Mouse (Mus musculus) CD4-positive, CD25-positive, alpha-beta regulatory T cell, adult 4 months (primary cell): ENCODE measurements around the gene Kmt2b. TPM values are rescaled to one million over a fixed set of nuclear protein-coding genes. Genes with fewer than 3 reads are reported as not detected.

Source experiments
- ATAC-seq: one replicate; pipeline ENCODE4 v1.8.0; 2017
- polyA plus RNA-seq, 2 experiments: library from polyadenylated mRNA; unstranded; fragments of 100-300 nt; shearing (Covaris generic); gene quantifications; one replicate each; pipeline ENCODE4 v1.2.1; 2017

Kmt2b gene
- 10 to 100 TPM; 16.4 to 21.6 TPM for polyA plus RNA-seq

DNA sequence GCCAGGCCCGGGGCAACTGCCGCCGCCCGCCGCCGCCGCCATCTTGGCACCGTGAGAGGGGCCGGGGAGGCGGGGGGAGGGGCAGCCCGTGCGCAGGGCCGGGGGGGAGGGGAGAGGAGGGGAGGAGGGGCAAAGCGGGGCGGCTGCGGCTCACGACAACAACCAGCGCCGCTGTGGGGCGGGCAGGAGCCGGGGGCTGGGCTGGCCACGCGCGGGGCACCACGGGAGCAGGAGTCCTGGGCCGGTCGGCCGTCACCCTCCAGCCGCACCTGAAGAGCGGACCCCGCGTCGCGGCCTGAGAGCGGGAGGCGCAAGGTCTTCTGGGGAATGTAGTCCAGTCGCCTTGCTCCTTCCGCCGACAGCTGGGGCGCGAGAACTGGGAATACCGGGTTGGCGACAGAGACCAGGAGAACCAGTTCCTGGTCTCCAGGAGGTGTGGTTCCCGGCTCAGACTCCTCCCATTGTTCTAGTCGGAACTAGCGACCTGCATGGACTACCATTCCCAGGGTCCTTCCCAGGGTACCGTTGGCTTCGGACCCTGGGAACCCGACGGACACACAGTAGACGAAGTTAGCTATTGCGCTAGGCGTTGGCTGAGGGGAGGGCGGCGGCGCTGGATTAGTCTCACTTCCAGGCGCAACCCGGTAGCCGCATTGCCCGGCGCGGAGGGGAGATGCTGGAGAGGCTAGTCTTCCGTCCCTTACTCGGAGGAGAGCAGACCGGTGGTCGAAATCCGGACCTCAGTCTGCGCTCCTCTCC, at the start of gene Kmt2b:
TSS of gene Kmt2b (minus strand) at position 51 of the 759 bp plus-strand sequence.
- peak; percentile 79 for ATAC-seq

DNA sequence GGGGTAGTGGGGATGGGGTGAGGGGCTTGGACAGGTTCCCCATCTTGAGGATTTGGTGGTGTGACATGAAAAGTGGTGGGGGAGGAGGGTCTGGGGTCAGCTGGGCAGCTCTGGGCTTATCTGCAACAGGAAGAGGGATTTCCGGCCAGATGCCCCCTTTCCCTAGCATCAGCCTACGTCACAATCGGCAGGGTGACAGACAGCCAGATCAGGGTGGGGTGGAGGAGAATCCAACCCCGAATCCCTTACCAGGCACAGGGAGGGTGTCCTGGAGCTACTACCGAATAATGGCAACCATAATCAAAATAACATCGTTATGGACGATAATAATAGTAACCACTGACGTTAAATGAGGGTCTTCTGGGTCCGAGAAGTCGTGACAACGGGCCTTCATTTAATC, 47.9 kb upstream of the Kmt2b start:
- no peak for ATAC-seq

- no peak for ATAC-seq
These were observed 47.2 kb upstream of the Kmt2b start, which contains the start of gene Etv2 for GRCm38 (mm10) chr7:30635752-30636151. Etv2 (minus strand) TSS chr7:30635852.

- ATAC-seq: no peak
These were observed 46.1 kb upstream of the Kmt2b start for GRCm38 (mm10) chr7:30634621-30635020.

DNA sequence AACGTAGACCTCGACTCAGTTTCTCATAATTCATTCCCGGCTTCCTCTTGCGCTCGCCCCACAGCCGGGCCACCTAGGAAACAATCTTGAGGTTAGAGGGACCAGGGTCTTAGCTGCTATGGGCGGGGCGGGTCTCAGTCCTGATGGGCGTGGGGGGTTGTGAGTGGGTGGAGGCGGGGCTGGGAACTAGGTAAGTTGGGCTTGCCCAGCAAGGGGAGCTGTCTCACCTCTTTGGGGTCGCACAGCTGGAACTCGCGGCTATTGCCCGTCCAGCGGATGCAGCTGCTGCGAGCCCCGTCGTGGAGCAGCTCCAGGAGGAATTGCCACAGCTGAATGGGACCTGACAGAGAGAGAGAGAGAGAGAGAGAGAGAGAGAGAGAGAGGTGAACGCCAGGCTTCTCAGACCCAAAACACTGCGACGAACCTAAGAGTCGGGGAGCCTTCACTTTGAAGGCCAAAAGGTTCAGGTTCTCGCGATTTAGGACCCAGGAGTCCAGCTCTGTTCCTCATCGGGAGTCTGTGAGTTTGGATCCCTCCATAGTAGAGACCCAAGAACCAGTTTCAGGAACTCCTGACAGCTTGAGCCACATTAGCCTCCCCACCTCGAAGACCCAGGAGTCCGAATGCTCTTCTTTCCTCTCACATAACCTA, 45.4 kb upstream of the Kmt2b start:
- no peak for ATAC-seq

DNA sequence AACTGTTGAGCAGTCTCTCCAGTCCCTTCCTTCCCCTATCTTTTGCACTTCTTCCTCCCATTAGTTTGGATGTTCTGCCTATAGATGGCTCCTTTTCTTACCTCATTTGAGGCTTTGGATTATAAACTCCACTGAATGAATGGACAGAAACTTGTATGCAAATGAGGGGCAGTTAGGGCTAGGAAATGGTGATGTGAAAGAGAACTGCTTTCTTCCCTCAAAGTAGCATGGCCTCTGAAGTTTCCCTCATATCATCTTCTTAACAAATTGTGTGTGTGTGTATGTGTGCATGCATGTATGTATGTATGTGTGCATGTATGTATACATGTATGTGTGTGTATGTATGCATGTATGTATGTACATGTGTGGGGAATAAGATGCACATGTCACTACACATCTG, 40.5 kb upstream of the Kmt2b start:
- ATAC-seq: no peak

DNA sequence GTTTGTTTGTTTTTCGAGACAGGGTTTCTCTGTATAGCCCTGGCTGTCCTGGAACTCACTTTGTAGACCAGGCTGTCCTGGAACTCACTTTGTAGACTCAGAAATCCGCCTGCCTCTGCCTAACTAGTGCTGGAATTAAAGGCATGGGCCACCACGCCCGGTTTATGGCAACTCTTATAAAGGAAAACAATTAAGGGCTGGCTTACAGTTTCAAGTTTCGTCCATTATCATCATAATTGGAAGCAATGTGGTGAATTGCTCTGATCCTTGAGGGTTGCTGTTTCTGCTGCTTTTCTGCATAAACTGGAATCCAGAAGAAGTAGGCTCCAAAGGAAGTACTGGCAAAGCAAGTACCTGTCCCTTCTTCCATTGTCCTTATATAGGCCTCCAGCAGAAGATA, 38.1 kb upstream of the Kmt2b start:
- ATAC-seq: no peak

DNA sequence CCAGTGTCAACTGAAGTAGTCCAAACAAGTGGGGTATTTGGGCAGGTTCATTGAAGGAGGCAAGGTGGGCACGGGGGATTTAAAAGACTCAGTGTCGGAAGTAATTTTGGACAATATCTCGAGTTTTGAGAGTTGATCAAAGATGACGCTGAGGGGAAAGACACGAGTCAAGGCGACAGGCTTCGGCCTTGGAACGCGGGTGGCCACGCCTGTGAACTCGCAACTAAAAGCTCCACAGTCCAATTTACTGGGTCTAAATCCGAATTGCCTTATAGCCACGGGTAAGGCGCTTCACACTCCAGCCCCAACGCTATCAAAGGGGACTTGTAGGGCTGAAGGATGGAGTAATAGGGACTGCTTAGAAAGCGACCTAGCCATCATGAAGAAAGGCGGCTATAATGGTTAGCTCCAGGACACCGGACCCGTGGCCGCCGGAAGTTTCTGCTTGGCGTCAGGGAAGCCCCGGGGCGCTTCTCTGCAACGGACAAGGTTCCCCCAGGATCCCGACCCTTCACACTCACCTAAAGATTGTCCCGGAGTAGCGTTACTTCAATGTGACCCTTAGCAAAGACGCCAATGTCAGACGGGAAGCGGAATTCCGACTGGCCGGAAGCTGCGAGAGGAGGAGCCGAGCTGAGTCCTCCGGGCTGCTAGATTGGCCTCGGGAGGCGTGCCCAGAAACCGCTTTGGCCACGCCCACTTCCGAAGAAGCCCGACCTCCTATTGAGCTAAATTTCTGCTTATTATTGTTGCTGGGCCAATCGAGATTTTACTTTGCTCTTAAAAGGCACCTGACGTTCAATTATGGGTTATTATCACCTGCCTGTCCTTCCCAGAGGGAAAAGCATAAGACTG, 37.2 kb upstream of the Kmt2b start, which contains the start of gene Cox6b1:
TSS of gene Cox6b1 (minus strand) at position 622 of the 855 bp plus-strand sequence.
- peak; percentile 100 for ATAC-seq

- ATAC-seq: no peak
These were observed 30.7 kb upstream of the Kmt2b start for GRCm38 (mm10) chr7:30619202-30619601.

- no peak for ATAC-seq
These were observed 30.1 kb upstream of the Kmt2b start for GRCm38 (mm10) chr7:30618658-30619057.

GRCm38 (mm10) chr7:30615049-30615760, 26.7 kb upstream of the Kmt2b start:
- no peak for ATAC-seq

- ATAC-seq: peak; percentile 66
These were observed 25.9 kb upstream of the Kmt2b start for GRCm38 (mm10) chr7:30614454-30614853.

DNA sequence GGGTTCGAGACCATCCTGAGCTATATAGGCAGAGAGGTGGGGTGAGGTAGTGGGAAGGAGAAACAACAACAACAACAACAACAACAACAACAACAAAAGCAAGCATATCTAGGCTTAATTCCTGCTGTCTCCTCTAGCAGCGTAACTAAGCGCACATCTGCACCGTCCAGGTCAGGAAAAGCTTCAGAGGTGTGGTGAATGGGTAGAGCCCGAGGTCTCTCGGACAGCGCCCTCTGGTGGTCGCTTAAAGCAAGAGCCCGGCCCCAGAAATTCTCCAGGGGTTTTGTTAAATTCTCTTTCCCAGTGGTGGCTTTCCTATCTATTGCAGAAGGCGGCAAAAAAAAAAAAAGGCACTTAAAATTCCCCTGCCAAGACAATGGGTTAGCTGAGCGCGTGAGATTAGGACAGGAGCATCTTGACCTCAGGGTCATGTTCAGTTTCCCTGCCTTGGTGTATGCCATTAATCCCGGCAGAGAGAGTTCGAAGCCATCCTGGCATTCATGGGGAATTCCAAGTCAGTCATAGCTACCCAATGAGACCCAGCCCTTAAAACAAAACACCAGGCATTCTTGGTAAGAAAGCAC, 25.1 kb upstream of the Kmt2b start:
- peak; percentile 67 for ATAC-seq

GRCm38 (mm10) chr7:30612654-30613402, 24.3 kb upstream of the Kmt2b start, which contains the start of gene Upk1a:
Upk1a (minus strand) TSS chr7:30612847.
- no peak for ATAC-seq

- no peak for ATAC-seq
These were observed 21.5 kb upstream of the Kmt2b start for GRCm38 (mm10) chr7:30610043-30610442.

- ATAC-seq: no peak
These were observed 19.9 kb upstream of the Kmt2b start for GRCm38 (mm10) chr7:30608476-30608875.

DNA sequence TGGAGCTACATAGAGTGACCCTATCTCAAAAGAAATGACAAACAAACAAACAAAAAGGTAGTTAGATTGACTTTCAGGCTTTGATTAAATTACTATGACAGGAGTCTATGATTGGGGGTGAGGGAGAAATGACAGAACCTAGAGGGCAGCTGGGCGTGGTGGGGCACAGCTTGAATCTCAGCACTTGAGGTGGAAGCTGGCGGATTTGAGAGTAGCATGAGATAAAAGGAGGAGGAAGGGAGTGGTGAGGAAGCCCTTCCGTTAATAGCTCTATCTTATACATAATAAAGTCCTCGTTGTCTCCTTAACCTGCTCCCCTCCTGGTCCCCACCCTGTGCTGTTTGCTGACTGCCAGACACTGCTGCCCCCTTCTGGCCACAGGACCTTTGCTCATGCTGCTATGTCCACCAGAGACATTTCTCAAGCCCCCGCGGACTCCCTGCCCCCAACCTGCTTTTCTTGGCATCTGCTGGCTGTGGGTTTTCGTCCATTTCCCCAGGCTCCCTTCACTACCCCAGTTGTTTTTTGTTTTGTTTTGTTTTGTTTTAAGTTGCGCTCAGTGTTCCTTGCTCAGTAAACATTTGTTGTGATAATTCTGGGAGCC, 19.3 kb upstream of the Kmt2b start:
- peak; percentile 91 for ATAC-seq

DNA sequence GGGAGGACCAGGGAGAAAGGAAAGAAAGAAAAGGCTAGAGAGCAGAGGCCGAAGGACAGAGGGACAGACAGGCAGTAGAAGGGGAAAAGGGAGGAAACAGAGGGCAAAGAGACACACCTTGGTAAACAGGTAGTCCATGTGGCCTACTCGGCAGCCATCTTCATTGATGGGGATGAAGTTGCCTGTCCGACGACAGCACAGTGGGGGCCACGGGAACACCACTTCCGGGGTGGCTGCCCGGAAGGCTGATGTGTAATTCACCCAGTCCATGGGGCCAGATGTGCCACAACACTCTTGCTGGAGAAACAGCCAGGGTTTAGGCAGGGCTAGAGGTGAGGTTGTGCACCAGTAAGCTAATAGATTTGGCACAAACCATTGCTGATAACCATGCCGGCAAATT, 16.4 kb upstream of the Kmt2b start:
- ATAC-seq: no peak

DNA sequence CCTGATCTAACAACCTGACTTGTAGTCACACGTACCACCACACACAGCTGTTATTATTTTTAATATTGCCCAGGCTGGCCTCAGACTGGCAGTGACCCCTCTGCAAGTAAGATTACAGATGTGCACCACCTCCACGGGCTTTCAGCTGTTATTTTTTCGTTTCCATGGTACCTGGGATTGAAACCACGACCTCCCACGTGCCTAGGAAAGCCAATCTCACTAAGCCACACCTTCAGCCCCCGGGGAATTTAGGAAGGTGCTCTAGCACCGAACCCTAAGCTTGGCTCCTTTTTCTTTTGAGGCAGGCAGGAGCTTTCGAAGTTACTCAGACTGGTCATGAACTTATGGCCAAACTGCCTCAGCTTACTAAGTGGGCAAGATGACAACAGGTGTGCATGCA, 15.9 kb upstream of the Kmt2b start:
- ATAC-seq: no peak

DNA sequence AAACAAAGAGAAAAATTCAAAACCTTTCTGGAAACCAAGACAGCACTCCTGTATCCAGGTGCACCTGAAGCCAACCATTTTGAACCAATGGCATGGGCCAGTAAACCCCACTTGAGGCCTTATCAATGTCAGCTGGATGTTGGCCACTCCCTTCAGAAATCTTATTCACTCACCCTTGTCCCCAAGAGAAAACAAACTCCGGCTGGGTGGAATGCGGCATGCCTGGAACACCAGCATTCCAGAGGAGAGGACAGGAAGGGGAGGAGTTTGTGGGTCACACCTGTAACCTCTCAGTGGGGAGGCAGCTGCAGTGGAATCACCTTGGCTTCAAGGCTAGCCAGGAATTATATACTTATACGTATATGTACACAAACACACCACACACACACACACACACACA, 14.1 kb upstream of the Kmt2b start:
- no peak for ATAC-seq

DNA sequence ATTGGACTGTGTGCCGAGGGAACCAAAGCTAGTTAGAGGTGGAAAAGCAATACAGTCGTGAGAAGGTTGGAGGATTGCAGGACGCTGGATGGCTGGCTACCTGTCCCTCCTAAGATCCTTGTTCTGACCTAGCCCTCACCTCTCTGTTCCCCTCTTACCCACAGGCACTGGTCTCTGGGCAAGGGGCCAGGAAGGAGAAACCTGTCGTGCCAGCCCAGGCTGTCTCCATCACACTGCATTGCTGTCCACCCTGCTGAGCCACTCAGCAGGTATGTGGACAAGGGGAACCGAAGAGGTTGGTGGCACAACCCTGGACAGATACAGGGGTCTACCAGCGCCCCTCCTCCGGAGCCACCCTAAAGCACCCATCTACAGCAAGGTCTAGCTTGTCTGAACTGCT, 12.1 kb upstream of the Kmt2b start:
- ATAC-seq: no peak
